ENCODE assay signal across 8 mouse cellular contexts in genomic region chr5:137061809-137062481, GRCm38 (mm10). TPM values are rescaled to one million over a fixed set of nuclear protein-coding genes. Genes with fewer than 3 reads are reported as not detected.
DNase-seq lines count a peak whose midpoint lies in the region; ATAC-seq and TF ChIP-seq lines count a peak whose summit lies in the region.

No protein-coding gene starts in this region.

- no peaks in the 10 kb centered on the region for H3K9me3 ChIP-seq in forebrain, embryonic 12.5 days

- H3K4me3 ChIP-seq in myocyte, result no peak overlapping the region
- no peak overlapping the region for H3K4me3 ChIP-seq in forebrain, embryonic 12.5 days (replicated peaks)

- ATAC-seq in forebrain, embryonic 12.5 days (ENCODE audit: low FRiP score), result no peak

- H3K27ac ChIP-seq in forebrain, embryonic 12.5 days, result no peak overlapping the region

- no peaks in the 10 kb centered on the region for H3K36me3 ChIP-seq in myocyte (ENCODE audit: control insufficient read depth, insufficient read depth)
- H3K36me3 ChIP-seq in forebrain, embryonic 12.5 days (replicated peaks), result no peaks in the 10 kb centered on the region

- H3K79me2 ChIP-seq in myocyte (ENCODE audit: control insufficient read depth, insufficient read depth), result no peaks in the 10 kb centered on the region

- no peaks in the 10 kb centered on the region for H3K27me3 ChIP-seq in myocyte (ENCODE audit: control insufficient read depth, insufficient read depth, insufficient read length)
- no peaks in the 10 kb centered on the region for H3K27me3 ChIP-seq in forebrain, embryonic 12.5 days

- TF ChIP-seq POLR2A in myocyte (IDR thresholded peaks at IDR 0.05; ENCODE audit: insufficient read length, low read depth), result no peak

- peak; percentile 64 for DNase-seq in gastrocnemius, adult 18-20 months (ENCODE audit: low spot score)
- no peak for DNase-seq in gastrocnemius, postnatal 25 days
- peak; percentile 59 for DNase-seq in 3134 (ENCODE audit: extremely low read depth, insufficient read length, low spot score)
- DNase-seq in NIH3T3 (ENCODE audit: low read depth), result peak; percentile 82
- peak; percentile 56 for DNase-seq in embryo, embryonic 11 days
- peak; percentile 77 to 79 for DNase-seq in kidney, postnatal 25 days

- no peak overlapping the region for H3K9ac ChIP-seq in forebrain, embryonic 12.5 days

- no peak overlapping the region for H3ac ChIP-seq in myocyte (ENCODE audit: control insufficient read depth, insufficient read length)

- 24% methylated on average over 11 of the region's 12 CpGs for WGBS in forebrain, embryonic 12.5 days

- H3K4me2 ChIP-seq in myocyte (ENCODE audit: low read depth), result peak overlapping the region; percentile 48
- H3K4me2 ChIP-seq in forebrain, embryonic 12.5 days, result no peak overlapping the region

- H3K4me1 ChIP-seq in forebrain, embryonic 12.5 days, result no peaks in the 10 kb centered on the region

TF ChIP-seq in myocyte, 11 proteins besides CTCF, POLR2A, EP300 and RAD21:
- TF ChIP-seq TCF3 (IDR thresholded peaks at IDR 0.05; ENCODE audit: insufficient read length, low read depth), result no peak
- TF ChIP-seq POLR2AphosphoS2 (IDR thresholded peaks at IDR 0.05; ENCODE audit: insufficient read length, low read depth), result no peak
- no peak for TF ChIP-seq MAX (IDR thresholded peaks at IDR 0.05; ENCODE audit: low read depth)
- TF ChIP-seq MYOD1 (IDR thresholded peaks at IDR 0.05; ENCODE audit: control insufficient read depth in 1 of 3, insufficient read length in 2 of 3, low read depth in 2 of 3), result no peak
- no peak for TF ChIP-seq REST (IDR thresholded peaks at IDR 0.05; ENCODE audit: insufficient read depth, insufficient read length)
- no peak for TF ChIP-seq SRF (IDR thresholded peaks at IDR 0.05; ENCODE audit: control insufficient read depth, insufficient read length, low read depth)
- no peak for TF ChIP-seq MYOG (IDR thresholded peaks at IDR 0.05; ENCODE audit: control insufficient read depth in 1 of 3, insufficient read depth in 1 of 3, insufficient read length in 2 of 3, low read depth in 2 of 3)
- TF ChIP-seq TCF12 (IDR thresholded peaks at IDR 0.05; ENCODE audit: insufficient read depth, poor library complexity, severe bottlenecking), result no peak
- TF ChIP-seq CEBPB (IDR thresholded peaks at IDR 0.05; ENCODE audit: insufficient read depth, poor library complexity, severe bottlenecking), result no peak
- TF ChIP-seq USF1 (IDR thresholded peaks at IDR 0.05; ENCODE audit: low read depth), result no peak
- no peak for TF ChIP-seq E2F4 (IDR thresholded peaks at IDR 0.05; ENCODE audit: insufficient read depth)
TF ChIP-seq in myocyte: peak in this region for 0.

RNA-seq across cellular contexts. Expression of gene Serpine1, which starts 10.1 kb away (rescaled TPM):
- 1 to 10 TPM; 4.9 to 5.5 TPM for total RNA-seq in gastrocnemius, adult 18-20 months (2021)
- 1 to 10 TPM; 1.3 to 4.9 TPM for total RNA-seq in gastrocnemius, postnatal 25 days (2021)
- 17.6 TPM for polyA plus RNA-seq in myocyte (2012; fragmentation: generic; extraction: Trizol)
- 0.11 and 0.35 TPM in 2 replicates for polyA plus RNA-seq in forebrain, embryonic 12.5 days (2016; fragmentation: Nextera tagmentation; extraction: Ambion mirVana)

RNA-seq across cellular contexts. Expression of gene Ap1s1, which starts 16.0 kb away (rescaled TPM):
- 10 to 100 TPM; 14.0 to 17.1 TPM for total RNA-seq in gastrocnemius, adult 18-20 months (2021)
- 10 to 100 TPM; 13.5 to 23.4 TPM for total RNA-seq in gastrocnemius, postnatal 25 days (2021)
- polyA plus RNA-seq in myocyte (2012; fragmentation: generic; extraction: Trizol), result 172 TPM
- 209 and 221 TPM in 2 replicates for polyA plus RNA-seq in forebrain, embryonic 12.5 days (2016; fragmentation: Nextera tagmentation; extraction: Ambion mirVana)

RNA-seq across cellular contexts. Expression of gene Vgf, which starts 35.8 kb away (rescaled TPM):
- not detected for total RNA-seq in gastrocnemius, adult 18-20 months (2021)
- not detected for total RNA-seq in gastrocnemius, postnatal 25 days (2021)
- polyA plus RNA-seq in myocyte (2012; fragmentation: generic; extraction: Trizol), result 0.04 TPM
- 0.68 and 0.92 TPM in 2 replicates for polyA plus RNA-seq in forebrain, embryonic 12.5 days (2016; fragmentation: Nextera tagmentation; extraction: Ambion mirVana)

RNA-seq across cellular contexts. Expression of gene Trim56, which starts 54.1 kb away (rescaled TPM):
- total RNA-seq in gastrocnemius, adult 18-20 months (2021), result 1 to 10 TPM; 7.4 to 8.0 TPM
- total RNA-seq in gastrocnemius, postnatal 25 days (2021), result 1 to 10 TPM; 7.4 TPM
- polyA plus RNA-seq in myocyte (2012; fragmentation: generic; extraction: Trizol), result 5.9 TPM
- 5.6 and 6.8 TPM in 2 replicates for polyA plus RNA-seq in forebrain, embryonic 12.5 days (2016; fragmentation: Nextera tagmentation; extraction: Ambion mirVana)
